Mouse (Mus musculus): ENCODE results near the gene S100pbp. TPM values are rescaled to one million over a fixed set of nuclear protein-coding genes. Genes with fewer than 3 reads are reported as not detected.

Gene S100pbp
- polyA plus RNA-seq, 1 experiment from 2014 or later = 20.3 TPM

DNA sequence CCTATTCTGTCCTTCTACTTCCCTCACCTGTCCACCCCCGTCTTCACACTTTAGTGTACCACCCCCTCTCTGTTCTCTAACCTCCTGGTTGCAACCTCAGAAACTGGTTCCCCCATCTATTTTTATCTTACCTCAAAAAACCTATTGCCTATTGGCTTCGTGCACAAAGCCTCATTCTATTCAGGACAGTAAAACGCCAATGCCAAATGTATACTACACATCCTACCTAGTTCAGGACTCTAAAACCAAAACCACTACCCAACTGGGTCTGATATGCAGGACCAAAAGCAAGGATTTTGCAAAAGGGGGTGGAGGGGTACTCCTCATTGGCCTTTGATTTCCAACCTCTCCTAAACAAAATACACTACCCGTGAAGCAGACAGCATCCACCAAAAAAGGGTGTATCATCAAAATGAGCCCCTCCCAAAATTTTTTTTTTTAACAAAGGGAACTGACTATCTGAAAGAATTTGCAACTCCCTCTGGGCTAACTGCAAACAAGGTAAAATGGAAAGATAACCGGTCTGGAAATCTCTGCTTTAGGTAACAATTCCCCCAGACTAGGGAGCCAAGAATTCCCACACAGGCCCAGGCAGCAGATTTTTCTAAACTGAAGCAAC lies 1.4 kb downstream of the S100pbp start:
- peak overlapping the region; percentile 53 for H3K4me2 ChIP-seq (replicated peaks; ENCODE audit: low read depth, low read length)
- 43% methylated on average over 5 of the region's 5 CpGs for WGBS
- no peaks in the 10 kb centered on the region for H3K27me3 ChIP-seq (ENCODE audit: control insufficient read depth, insufficient read depth, low read length)
- H3K4me1 ChIP-seq (ENCODE audit: control insufficient read depth, insufficient read depth, low read length) = peaks cover 12% of the 10 kb centered on the region
- peak overlapping the region; percentile 76 for H3K9ac ChIP-seq (replicated peaks; ENCODE audit: low read depth, low read length)
- no peaks in the 10 kb centered on the region for H3K9me3 ChIP-seq (ENCODE audit: control insufficient read depth, low read depth, low read length)
- H3K36me3 ChIP-seq (ENCODE audit: control insufficient read depth, insufficient read depth, low read length) = no peaks in the 10 kb centered on the region
- no peak for ATAC-seq (ENCODE audit: insufficient number of reproducible peaks, insufficient read depth, low FRiP score, low read depth)
- H3K4me3 ChIP-seq (ENCODE audit: low read depth, low read length) = peak overlapping the region; percentile 94
- H3K27ac ChIP-seq (ENCODE audit: low read length) = peak overlapping the region; percentile 90; the same call in 1 of the 2 replicates

DNA sequence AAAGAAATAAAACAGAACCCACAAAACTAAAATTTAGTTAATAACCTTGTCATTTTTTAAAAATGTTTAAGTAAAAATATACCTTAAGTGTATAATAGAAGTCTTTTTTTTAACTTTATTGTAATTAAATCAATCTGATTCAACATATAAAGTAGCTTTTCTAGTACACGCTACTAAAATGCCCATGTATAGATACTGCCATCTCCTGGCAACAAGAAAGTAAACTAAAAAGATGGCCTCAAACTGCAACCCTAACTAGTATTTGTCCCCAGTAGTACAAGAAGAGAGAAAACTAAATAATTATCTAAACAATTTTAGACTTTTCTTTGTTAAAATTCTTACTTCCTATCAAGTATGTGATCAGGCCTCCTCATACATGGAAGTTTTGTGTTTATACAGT lies 10.0 kb downstream of the S100pbp start:
- 65% methylated on average over 1 of the region's 1 CpGs for WGBS
- Histone ChIP-seq H3K4me2 (replicated peaks; ENCODE audit: low read depth, low read length) (no peak overlapping the region), H3K4me1 (ENCODE audit: control insufficient read depth, insufficient read depth, low read length) (no peaks in the 10 kb centered on the region), H3K27ac (ENCODE audit: low read length) (no peak overlapping the region), H3K9ac (replicated peaks; ENCODE audit: low read depth, low read length) (no peak overlapping the region), H3K9me3 (ENCODE audit: control insufficient read depth, low read depth, low read length) (no peaks in the 10 kb centered on the region), H3K36me3 (ENCODE audit: control insufficient read depth, insufficient read depth, low read length) (peaks cover 45% of the 10 kb centered on the region), H3K27me3 (ENCODE audit: control insufficient read depth, insufficient read depth, low read length) (no peaks in the 10 kb centered on the region), H3K4me3 (ENCODE audit: low read depth, low read length) (no peak overlapping the region)
- no peak for ATAC-seq (ENCODE audit: insufficient number of reproducible peaks, insufficient read depth, low FRiP score, low read depth)

DNA sequence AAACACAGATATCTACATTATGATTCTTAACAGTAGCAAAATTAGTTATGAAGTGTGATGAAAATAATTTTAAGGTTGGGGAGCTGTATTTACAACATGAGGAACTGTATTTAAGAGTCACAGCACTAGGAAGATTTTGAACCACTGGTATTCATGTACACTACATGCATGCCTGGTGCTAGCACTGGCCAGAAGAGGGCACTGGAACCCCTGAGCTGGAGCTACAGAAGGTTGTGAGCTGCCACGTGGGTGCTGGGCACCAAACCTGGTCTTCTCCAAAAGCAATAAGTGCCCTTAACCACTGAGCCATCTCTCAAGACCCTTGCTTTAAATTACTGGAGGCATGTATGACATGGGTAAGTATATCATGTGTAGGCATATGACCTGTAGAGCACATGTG lies 17.0 kb downstream of the S100pbp start:
- Histone ChIP-seq H3K27ac (ENCODE audit: low read length) (no peak overlapping the region), H3K4me1 (ENCODE audit: control insufficient read depth, insufficient read depth, low read length) (no peaks in the 10 kb centered on the region), H3K4me3 (ENCODE audit: low read depth, low read length) (no peak overlapping the region), H3K4me2 (replicated peaks; ENCODE audit: low read depth, low read length) (no peak overlapping the region), H3K36me3 (ENCODE audit: control insufficient read depth, insufficient read depth, low read length) (peaks cover 45% of the 10 kb centered on the region), H3K9me3 (ENCODE audit: control insufficient read depth, low read depth, low read length) (no peaks in the 10 kb centered on the region), H3K27me3 (ENCODE audit: control insufficient read depth, insufficient read depth, low read length) (no peaks in the 10 kb centered on the region), H3K9ac (replicated peaks; ENCODE audit: low read depth, low read length) (no peak overlapping the region)
- 82% methylated on average over 1 of the region's 1 CpGs for WGBS
- ATAC-seq (ENCODE audit: insufficient number of reproducible peaks, insufficient read depth, low FRiP score, low read depth) = no peak

DNA sequence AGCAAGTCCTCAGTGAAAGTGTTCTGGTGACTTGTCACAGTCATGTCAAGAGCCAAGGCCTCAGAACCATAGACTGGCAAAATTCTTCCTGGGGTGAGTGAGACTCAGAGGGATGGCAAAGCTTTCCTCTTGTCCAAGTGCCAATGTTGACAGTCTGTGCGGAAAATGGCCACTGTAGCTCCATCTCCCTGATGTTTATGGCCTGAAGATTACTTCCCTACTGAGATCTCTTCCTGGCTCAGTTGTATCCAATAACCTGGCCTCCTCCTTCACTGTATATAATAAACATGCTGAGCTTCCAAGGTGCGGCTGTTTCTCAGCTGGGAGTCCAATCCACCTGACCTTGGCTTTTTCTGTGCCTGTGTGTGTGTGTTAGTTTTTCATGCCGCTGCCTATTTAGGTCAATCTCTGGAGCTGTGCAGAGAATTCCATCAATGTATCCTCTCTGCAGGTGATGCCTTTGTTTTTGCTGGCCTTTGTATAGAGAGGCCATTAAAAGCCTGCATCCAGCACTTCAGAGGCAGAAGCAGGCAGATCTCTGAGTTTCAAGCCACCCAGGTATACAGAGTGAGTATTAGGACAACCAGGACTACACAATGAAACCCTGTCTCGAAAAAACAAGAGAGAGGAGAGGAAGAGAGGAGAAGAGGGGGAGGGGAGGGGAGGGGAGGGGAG lies 27.8 kb downstream of the S100pbp start:
- Histone ChIP-seq H3K27me3 (ENCODE audit: control insufficient read depth, insufficient read depth, low read length) (no peaks in the 10 kb centered on the region), H3K36me3 (ENCODE audit: control insufficient read depth, insufficient read depth, low read length) (peaks cover 27% of the 10 kb centered on the region), H3K4me2 (replicated peaks; ENCODE audit: low read depth, low read length) (no peak overlapping the region), H3K4me3 (ENCODE audit: low read depth, low read length) (no peak overlapping the region), H3K9ac (replicated peaks; ENCODE audit: low read depth, low read length) (no peak overlapping the region), H3K27ac (ENCODE audit: low read length) (no peak overlapping the region), H3K9me3 (ENCODE audit: control insufficient read depth, low read depth, low read length) (no peaks in the 10 kb centered on the region), H3K4me1 (ENCODE audit: control insufficient read depth, insufficient read depth, low read length) (no peaks in the 10 kb centered on the region; the same call in 1 of the 2 replicates)
- WGBS = 85% methylated on average over 4 of the region's 4 CpGs
- ATAC-seq (ENCODE audit: insufficient number of reproducible peaks, insufficient read depth, low FRiP score, low read depth) = no peak

DNA sequence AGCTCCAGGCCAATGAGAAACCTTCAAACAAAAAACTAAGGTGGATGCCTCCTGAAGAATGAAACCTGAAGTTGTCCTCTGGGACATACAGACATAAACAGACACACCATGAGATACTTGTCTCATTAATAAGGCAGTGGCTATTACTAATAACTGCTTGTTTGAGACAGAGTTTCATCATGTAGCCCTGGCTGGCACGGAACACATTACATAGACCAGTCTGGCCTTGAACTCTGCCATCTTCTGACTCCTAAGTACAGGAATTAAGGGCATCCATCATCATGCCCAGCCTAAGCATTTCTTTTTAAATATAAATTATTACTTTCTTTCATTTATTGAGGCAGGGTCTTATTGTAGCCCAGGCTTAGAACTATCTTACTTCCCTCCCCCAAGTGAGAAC lies 28.5 kb downstream of the S100pbp start:
- WGBS = 93% methylated on average over 1 of the region's 1 CpGs
- ATAC-seq (ENCODE audit: insufficient number of reproducible peaks, insufficient read depth, low FRiP score, low read depth) = no peak
- H3K27ac ChIP-seq (ENCODE audit: low read length) = no peak overlapping the region
- H3K9ac ChIP-seq (replicated peaks; ENCODE audit: low read depth, low read length) = no peak overlapping the region
- no peaks in the 10 kb centered on the region for H3K27me3 ChIP-seq (ENCODE audit: control insufficient read depth, insufficient read depth, low read length)
- H3K4me3 ChIP-seq (ENCODE audit: low read depth, low read length) = no peak overlapping the region
- H3K36me3 ChIP-seq (ENCODE audit: control insufficient read depth, insufficient read depth, low read length) = peaks cover 25% of the 10 kb centered on the region
- H3K4me1 ChIP-seq (ENCODE audit: control insufficient read depth, insufficient read depth, low read length) = no peaks in the 10 kb centered on the region; the same call in 1 of the 2 replicates
- no peaks in the 10 kb centered on the region for H3K9me3 ChIP-seq (ENCODE audit: control insufficient read depth, low read depth, low read length)
- no peak overlapping the region for H3K4me2 ChIP-seq (replicated peaks; ENCODE audit: low read depth, low read length)

DNA sequence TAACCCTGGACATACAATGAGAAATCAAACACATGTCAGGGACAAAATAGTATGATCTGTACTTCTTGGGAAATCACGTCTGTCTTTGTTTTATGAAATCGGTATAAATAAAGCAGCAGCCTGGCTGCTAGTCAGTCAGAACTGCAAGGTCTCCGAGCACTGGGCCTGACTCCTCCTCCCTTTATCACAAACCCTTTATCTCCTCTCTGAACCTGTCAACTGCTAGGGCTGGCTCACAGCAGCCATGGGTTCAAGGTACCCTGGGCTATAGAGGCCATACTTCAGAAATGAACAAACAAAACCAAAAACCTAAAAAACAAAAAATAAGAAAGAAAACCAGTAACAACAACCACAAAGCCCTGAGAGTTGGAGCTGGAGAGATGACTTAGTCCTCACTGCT lies 31.0 kb downstream of the S100pbp start:
- no peak overlapping the region for H3K4me3 ChIP-seq (ENCODE audit: low read depth, low read length)
- no peak overlapping the region for H3K4me2 ChIP-seq (replicated peaks; ENCODE audit: low read depth, low read length)
- H3K9me3 ChIP-seq (ENCODE audit: control insufficient read depth, low read depth, low read length) = no peaks in the 10 kb centered on the region
- no peaks in the 10 kb centered on the region for H3K27me3 ChIP-seq (ENCODE audit: control insufficient read depth, insufficient read depth, low read length)
- ATAC-seq (ENCODE audit: insufficient number of reproducible peaks, insufficient read depth, low FRiP score, low read depth) = no peak
- peaks cover 28% of the 10 kb centered on the region for H3K36me3 ChIP-seq (ENCODE audit: control insufficient read depth, insufficient read depth, low read length)
- no peak overlapping the region for H3K27ac ChIP-seq (ENCODE audit: low read length)
- H3K4me1 ChIP-seq (ENCODE audit: control insufficient read depth, insufficient read depth, low read length) = no peaks in the 10 kb centered on the region; the same call in 1 of the 2 replicates
- 49% methylated on average over 3 of the region's 3 CpGs for WGBS
- H3K9ac ChIP-seq (replicated peaks; ENCODE audit: low read depth, low read length) = no peak overlapping the region

DNA sequence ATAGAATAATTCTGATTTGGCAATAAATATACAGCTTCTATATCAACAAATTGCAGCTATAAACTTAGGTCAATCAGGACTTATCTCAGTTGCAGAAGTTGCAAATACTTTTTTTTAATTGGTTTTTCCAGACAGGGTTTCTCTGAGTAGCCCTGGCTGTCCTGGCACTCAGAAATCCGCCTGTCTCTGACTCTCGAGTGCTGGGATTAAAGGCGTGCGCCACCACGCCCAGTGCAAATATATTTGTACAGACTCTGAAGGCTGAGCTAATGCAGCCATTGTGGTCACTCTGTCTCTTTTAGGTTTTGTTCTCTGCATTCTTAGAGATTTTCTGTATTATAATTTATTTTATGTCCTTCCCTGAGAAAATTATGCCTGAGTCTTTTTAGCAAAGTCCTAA lies 32.0 kb downstream of the S100pbp start:
- Histone ChIP-seq H3K4me3 (ENCODE audit: low read depth, low read length) (no peak overlapping the region), H3K27ac (ENCODE audit: low read length) (no peak overlapping the region), H3K27me3 (ENCODE audit: control insufficient read depth, insufficient read depth, low read length) (no peaks in the 10 kb centered on the region), H3K9me3 (ENCODE audit: control insufficient read depth, low read depth, low read length) (no peaks in the 10 kb centered on the region), H3K36me3 (ENCODE audit: control insufficient read depth, insufficient read depth, low read length) (peaks cover 31% of the 10 kb centered on the region), H3K9ac (replicated peaks; ENCODE audit: low read depth, low read length) (no peak overlapping the region), H3K4me2 (replicated peaks; ENCODE audit: low read depth, low read length) (no peak overlapping the region), H3K4me1 (ENCODE audit: control insufficient read depth, insufficient read depth, low read length) (no peaks in the 10 kb centered on the region; the same call in 1 of the 2 replicates)
- ATAC-seq (ENCODE audit: insufficient number of reproducible peaks, insufficient read depth, low FRiP score, low read depth) = no peak
- WGBS = 59% methylated on average over 5 of the region's 5 CpGs

DNA sequence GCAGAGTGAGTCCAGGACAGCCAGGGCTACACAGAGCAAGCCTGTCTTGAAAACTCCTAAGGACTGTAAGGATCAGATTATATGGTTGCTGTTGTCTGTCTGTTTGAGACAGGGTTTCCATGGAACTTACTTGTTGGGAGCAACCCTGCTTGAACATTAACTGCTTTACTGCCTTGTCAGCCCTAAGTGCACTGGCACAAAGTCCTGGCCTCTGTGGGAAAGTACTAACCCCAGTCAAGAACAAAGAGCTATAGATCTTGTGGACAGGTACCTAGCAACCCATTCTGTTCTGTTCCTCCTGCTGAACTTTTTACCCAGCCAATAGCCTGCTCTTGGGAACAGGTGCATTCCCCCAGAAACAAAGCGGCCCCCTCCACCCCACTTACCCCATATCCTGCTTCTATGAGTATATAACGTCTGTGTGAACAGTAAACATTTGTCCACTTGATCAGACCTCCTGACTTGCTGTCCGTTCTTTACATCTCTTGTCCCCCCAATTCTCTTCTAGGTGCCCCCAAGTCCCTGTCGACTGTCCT lies 38.2 kb downstream of the S100pbp start:
- Histone ChIP-seq H3K9me3 (ENCODE audit: control insufficient read depth, low read depth, low read length) (no peaks in the 10 kb centered on the region), H3K4me3 (ENCODE audit: low read depth, low read length) (no peak overlapping the region), H3K4me2 (replicated peaks; ENCODE audit: low read depth, low read length) (no peak overlapping the region), H3K4me1 (ENCODE audit: control insufficient read depth, insufficient read depth, low read length) (no peaks in the 10 kb centered on the region), H3K27ac (ENCODE audit: low read length) (no peak overlapping the region), H3K9ac (replicated peaks; ENCODE audit: low read depth, low read length) (no peak overlapping the region), H3K36me3 (ENCODE audit: control insufficient read depth, insufficient read depth, low read length) (peaks cover 35% of the 10 kb centered on the region), H3K27me3 (ENCODE audit: control insufficient read depth, insufficient read depth, low read length) (no peaks in the 10 kb centered on the region)
- WGBS = 55% methylated on average over 4 of the region's 4 CpGs
- no peak for ATAC-seq (ENCODE audit: insufficient number of reproducible peaks, insufficient read depth, low FRiP score, low read depth)

Data from stomach, embryonic 14.5 days (tissue).